Mouse (Mus musculus) CD4-positive naive resting alpha-beta T cell, adult 76 days (primary cell): ENCODE measurements around the gene Ticam1. TPM values are rescaled to one million over a fixed set of nuclear protein-coding genes. Genes with fewer than 3 reads are reported as not detected.

Source experiments
- total RNA-seq: library from RNA; stranded (reverse); gene quantifications from one replicate; pipeline ENCODE4 v1.2.4, GENCODE M21; 2023

Ticam1 gene
- 8.2 TPM for total RNA-seq

GRCm38 (mm10) chr17:56276643-56277566 lies at the start of gene Ticam1:
Gene Ticam1, minus strand, starts transcription at chr17:56276786.

GRCm38 (mm10) chr17:56325450-56326152 lies 49.0 kb upstream of the Ticam1 start, which contains the start of gene Kdm4b:
Gene Kdm4b, plus strand, starts transcription at chr17:56326062.

GRCm38 (mm10) chr17:56303160-56303846 lies 26.7 kb upstream of the Ticam1 start, which contains the start of gene Uhrf1:
Gene Uhrf1, plus strand, starts transcription at chr17:56303321.

GRCm38 (mm10) chr17:56300186-56300585 lies 23.6 kb upstream of the Ticam1 start, which contains the start of gene Arrdc5:
Gene Arrdc5, minus strand, starts transcription at chr17:56300286.

GRCm38 (mm10) chr17:56292531-56293222 lies 16.1 kb upstream of the Ticam1 start, which contains the start of gene Plin3:
Gene Plin3, minus strand, starts transcription at chr17:56292873.

GRCm38 (mm10) chr17:56256239-56256881 lies 20.2 kb downstream of the Ticam1 start, which contains the start of gene Fem1a:
Gene Fem1a, plus strand, starts transcription at chr17:56256810.

Other genes with a start within 250 kb of the Ticam1 start
- 106 TPM for gene Sh3gl1, start 240.2 kb downstream of the Ticam1 start, total RNA-seq
- gene Chaf1a, start 236.3 kb downstream of the Ticam1 start, total RNA-seq: 1.3 TPM
- 73.3 TPM for gene Ubxn6, start 201.8 kb downstream of the Ticam1 start, total RNA-seq
- 96.3 TPM for gene Hdgfl2, start 197.2 kb downstream of the Ticam1 start, total RNA-seq
- gene Plin4, start 167.0 kb downstream of the Ticam1 start, total RNA-seq: not detected
- gene Plin5, start 159.2 kb downstream of the Ticam1 start, total RNA-seq: not detected
- gene Lrg1, start 154.8 kb downstream of the Ticam1 start, total RNA-seq: not detected
- gene Sema6b, start 136.4 kb downstream of the Ticam1 start, total RNA-seq: 0.15 TPM
- 10.3 TPM for gene Tnfaip8l1, start 114.3 kb downstream of the Ticam1 start, total RNA-seq
- 41.8 TPM for gene Mydgf, start 92.9 kb downstream of the Ticam1 start, total RNA-seq
- 44.0 TPM for gene Dpp9, start 57.9 kb downstream of the Ticam1 start, total RNA-seq
- 20.8 TPM for gene Fem1a, start 20.0 kb downstream of the Ticam1 start, total RNA-seq
- gene Plin3, start 16.1 kb upstream of the Ticam1 start, total RNA-seq: 12.2 TPM
- not detected for gene Arrdc5, start 23.5 kb upstream of the Ticam1 start, total RNA-seq
- 5.3 TPM for gene Uhrf1, start 26.5 kb upstream of the Ticam1 start, total RNA-seq
- 69.8 TPM for gene Kdm4b, start 49.3 kb upstream of the Ticam1 start, total RNA-seq
- 14.9 TPM for gene Ptprs, start 199.7 kb upstream of the Ticam1 start, total RNA-seq
- gene Znrf4, start 235.6 kb upstream of the Ticam1 start, total RNA-seq: not detected